Mouse (Mus musculus): ENCODE results near the gene Nsun7.

DNA sequence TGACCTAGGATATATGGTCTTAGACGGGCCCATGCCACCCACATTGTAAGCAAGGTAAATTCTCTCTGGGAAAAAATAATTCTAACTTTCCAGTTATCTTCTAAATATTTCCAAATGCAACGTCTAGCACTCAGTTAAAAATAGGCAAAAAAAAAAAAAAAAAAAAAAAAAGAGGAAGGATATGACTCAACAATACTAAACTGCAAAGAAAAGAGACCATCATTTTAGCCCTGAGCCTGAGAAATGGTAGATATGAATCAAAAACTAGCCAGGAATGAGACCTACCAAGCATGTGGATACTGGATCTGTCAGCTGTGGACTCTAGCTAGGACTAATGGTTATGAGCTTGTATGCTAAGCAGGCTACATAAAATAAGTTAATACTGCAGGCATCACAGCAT is 20.0 kb downstream of the Nsun7 start:
- TF ChIP-seq POLR2A (IDR thresholded peaks at IDR 0.05; ENCODE audit: borderline replicate concordance, insufficient read depth, low read length) (no peak), CTCF (IDR thresholded peaks at IDR 0.05; ENCODE audit: borderline replicate concordance, insufficient read depth, low read depth, low read length) (no peak)

All from cerebellum, adult 2 months (tissue).